Mouse (Mus musculus): ENCODE results near the gene Tcp11l2.

DNA sequence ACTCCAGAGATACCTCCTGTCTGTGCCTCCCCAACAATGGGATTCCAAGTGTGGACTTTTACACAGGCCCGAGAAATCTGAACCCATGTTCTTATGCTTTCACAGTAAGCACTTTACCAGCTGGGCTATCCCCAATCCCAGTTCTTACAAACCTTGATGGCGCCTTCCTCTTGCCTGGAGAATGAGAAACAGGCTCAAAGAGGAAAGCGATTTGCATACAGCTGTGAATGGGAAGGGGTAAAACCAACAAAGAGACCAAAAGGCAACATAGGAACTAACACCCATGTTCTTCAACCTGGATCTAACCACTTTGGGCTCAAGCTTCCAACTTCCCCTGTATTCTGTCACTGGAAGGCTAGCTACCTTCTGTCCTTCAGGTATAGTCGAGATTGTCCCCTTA is 44.9 kb upstream of the Tcp11l2 start:
- no peak for TF ChIP-seq MAFK (IDR thresholded peaks at IDR 0.05; ENCODE audit: insufficient read depth, low read depth, low read length)
- TF ChIP-seq ZC3H11A (IDR thresholded peaks at IDR 0.05; ENCODE audit: borderline replicate concordance, low read depth, low read length) = no peak
- TF ChIP-seq ZNF384 (IDR thresholded peaks at IDR 0.05; ENCODE audit: low read depth, low read length) = no peak

All from ES-E14 (cell line).